Mouse (Mus musculus) cortical plate, adult 2 months (tissue): ENCODE data around the gene Whrn. TPM values are rescaled to one million over a fixed set of nuclear protein-coding genes. Genes with fewer than 3 reads are reported as not detected.

Experiments
- H3K27ac ChIP-seq: fragments of 200-500 bp; 2 replicates; pipeline ENCODE4 v1.5.1; 2012; ENCODE audit warnings: low read length, control low read depth, inconsistent platforms; ENCODE audit not compliant: insufficient read depth
- H3K4me1 ChIP-seq: fragments of 200-500 bp; 2 replicates; pipeline ENCODE4 v1.6.1; 2011; ENCODE audit warnings: low read length; ENCODE audit not compliant: control insufficient read depth, insufficient read depth
- H3K4me3 ChIP-seq: fragments of 200-500 bp; 2 replicates; pipeline ENCODE4 v1.5.1; 2011; ENCODE audit warnings: mild to moderate bottlenecking, low read length, control low read depth; ENCODE audit not compliant: insufficient read depth
- CTCF ChIP-seq: fragments of 200-500 bp; IDR thresholded peaks from 2 replicates; pipeline ENCODE4 v1.5.1; 2011; ENCODE audit warnings: mild to moderate bottlenecking, control low read depth, low read length; ENCODE audit not compliant: insufficient read depth; ENCODE audit errors: extremely low read depth
- POLR2A ChIP-seq: fragments of 200-500 bp; IDR thresholded peaks from 2 replicates; pipeline ENCODE4 v1.6.1; 2011; ENCODE audit warnings: mild to moderate bottlenecking, low read length, control low read depth; ENCODE audit not compliant: insufficient read depth; ENCODE audit errors: extremely low read depth
- polyA plus RNA-seq: library from polyadenylated mRNA; depleted of rRNA; stranded (reverse); fragments of >200 nt; gene quantifications from 2 replicates; pipeline ENCODE4 v1.2.3, GENCODE M21; 2012

The Whrn gene
- polyA plus RNA-seq, 1 experiment = 56.2 TPM

GRCm38 (mm10) chr4:63405051-63405450 is 90.7 kb downstream of the Whrn start:
- no peak overlapping the region for H3K27ac ChIP-seq
- no peak overlapping the region for H3K4me3 ChIP-seq
- TF ChIP-seq CTCF = no peak
- TF ChIP-seq POLR2A = no peak
- H3K4me1 ChIP-seq = no peaks in the 10 kb centered on the region

GRCm38 (mm10) chr4:63404205-63404604 is 91.6 kb downstream of the Whrn start:
- no peak for TF ChIP-seq POLR2A
- no peak for TF ChIP-seq CTCF
- H3K4me1 ChIP-seq = no peaks in the 10 kb centered on the region
- H3K27ac ChIP-seq = no peak overlapping the region
- H3K4me3 ChIP-seq = no peak overlapping the region

GRCm38 (mm10) chr4:63403040-63403959 is 92.5 kb downstream of the Whrn start, which contains the start of gene Akna:
Gene Akna, minus strand, starts transcription at chr4:63403354.
- Histone ChIP-seq H3K4me3 (peak within 1 kb of the TSS; percentile 25), H3K27ac (peak within 1 kb of the TSS; percentile 90), H3K4me1 (no peaks in the 10 kb centered on the region)
- no peak for TF ChIP-seq CTCF
- no peak for TF ChIP-seq POLR2A

GRCm38 (mm10) chr4:63402558-63402957 is 93.2 kb downstream of the Whrn start:
- peak overlapping the region; percentile 25 for H3K4me3 ChIP-seq
- H3K27ac ChIP-seq = peak overlapping the region; percentile 90
- H3K4me1 ChIP-seq = no peaks in the 10 kb centered on the region
- TF ChIP-seq POLR2A (no peak), CTCF (no peak)

GRCm38 (mm10) chr4:63402056-63402455 is 93.7 kb downstream of the Whrn start:
- TF ChIP-seq CTCF = no peak
- TF ChIP-seq POLR2A = no peak

GRCm38 (mm10) chr4:63401620-63402019 is 94.2 kb downstream of the Whrn start:
- TF ChIP-seq POLR2A (no peak), CTCF (no peak)
- H3K4me1 ChIP-seq = no peaks in the 10 kb centered on the region
- H3K27ac ChIP-seq = no peak overlapping the region
- no peak overlapping the region for H3K4me3 ChIP-seq

More at GRCm38 (mm10) chr4:63402056-63402455, 93.7 kb downstream of the Whrn start:
- Histone ChIP-seq H3K4me1 (no peaks in the 10 kb centered on the region), H3K27ac (no peak overlapping the region), H3K4me3 (no peak overlapping the region; the same call in 1 of the 2 replicates)

- Histone ChIP-seq H3K27ac (no peak overlapping the region), H3K4me1 (no peaks in the 10 kb centered on the region), H3K4me3 (no peak overlapping the region)
- TF ChIP-seq POLR2A (no peak), CTCF (no peak)
Measured at GRCm38 (mm10) chr4:63400541-63401306, 95.1 kb downstream of the Whrn start.

- no peak overlapping the region for H3K27ac ChIP-seq
- no peak for TF ChIP-seq CTCF
- no peak for TF ChIP-seq POLR2A
- H3K4me1 ChIP-seq = no peaks in the 10 kb centered on the region
- H3K4me3 ChIP-seq = no peak overlapping the region
Measured at GRCm38 (mm10) chr4:63399691-63400270, 96.0 kb downstream of the Whrn start.
